Mouse (Mus musculus): ENCODE measurements around the gene Rab8a. TPM values are rescaled to one million over a fixed set of nuclear protein-coding genes. Genes with fewer than 3 reads are reported as not detected.

The Rab8a gene
- polyA plus RNA-seq, 1 experiment from 2014 or later = 90.5 TPM

GRCm38 (mm10) chr8:72177346-72177925 is 16.4 kb downstream of the Rab8a start:
- Histone ChIP-seq H3K4me3 (ENCODE audit: low read depth, low read length) (no peak overlapping the region), H3K36me3 (ENCODE audit: control insufficient read depth, insufficient read depth, low read length) (no peaks in the 10 kb centered on the region; the same call in 1 of the 2 replicates), H3K4me2 (ENCODE audit: low read depth, low read length, severe bottlenecking) (no peak overlapping the region), H3K4me1 (replicated peaks; ENCODE audit: control insufficient read depth, insufficient read depth, low read length) (no peaks in the 10 kb centered on the region), H3K9me3 (ENCODE audit: control insufficient read depth, low read length) (no peaks in the 10 kb centered on the region), H3K9ac (ENCODE audit: low read length) (no peak overlapping the region), H3K27me3 (ENCODE audit: control insufficient read depth, insufficient read depth, low read length) (no peaks in the 10 kb centered on the region), H3K27ac (ENCODE audit: low read depth, low read length) (no peak overlapping the region)
- DNase-seq (ENCODE audit: low spot score) (peak; percentile 71), ATAC-seq (replicated peaks; ENCODE audit: low FRiP score) (peak; percentile 62)
- WGBS = 68% methylated on average over 5 of the region's 5 CpGs

GRCm38 (mm10) chr8:72183554-72184202 is 22.7 kb downstream of the Rab8a start:
- no peak overlapping the region for H3K9ac ChIP-seq (ENCODE audit: low read length)
- no peaks in the 10 kb centered on the region; the same call in 1 of the 2 replicates for H3K36me3 ChIP-seq (ENCODE audit: control insufficient read depth, insufficient read depth, low read length)
- no peaks in the 10 kb centered on the region for H3K27me3 ChIP-seq (ENCODE audit: control insufficient read depth, insufficient read depth, low read length)
- 90% methylated on average over 2 of the region's 2 CpGs for WGBS
- no peak for DNase-seq (ENCODE audit: low spot score)
- H3K4me1 ChIP-seq (replicated peaks; ENCODE audit: control insufficient read depth, insufficient read depth, low read length) = no peaks in the 10 kb centered on the region
- no peak overlapping the region for H3K4me2 ChIP-seq (ENCODE audit: low read depth, low read length, severe bottlenecking)
- H3K4me3 ChIP-seq (ENCODE audit: low read depth, low read length) = no peak overlapping the region
- H3K27ac ChIP-seq (ENCODE audit: low read depth, low read length) = no peak overlapping the region
- H3K9me3 ChIP-seq (ENCODE audit: control insufficient read depth, low read length) = no peaks in the 10 kb centered on the region
- ATAC-seq (replicated peaks; ENCODE audit: low FRiP score) = no peak

- Histone ChIP-seq H3K36me3 (ENCODE audit: control insufficient read depth, insufficient read depth, low read length) (no peaks in the 10 kb centered on the region), H3K4me2 (ENCODE audit: low read depth, low read length, severe bottlenecking) (no peak overlapping the region), H3K4me1 (replicated peaks; ENCODE audit: control insufficient read depth, insufficient read depth, low read length) (no peaks in the 10 kb centered on the region), H3K27ac (ENCODE audit: low read depth, low read length) (no peak overlapping the region), H3K9me3 (ENCODE audit: control insufficient read depth, low read length) (no peaks in the 10 kb centered on the region), H3K27me3 (ENCODE audit: control insufficient read depth, insufficient read depth, low read length) (no peaks in the 10 kb centered on the region), H3K9ac (ENCODE audit: low read length) (no peak overlapping the region), H3K4me3 (ENCODE audit: low read depth, low read length) (no peak overlapping the region)
- ATAC-seq (replicated peaks; ENCODE audit: low FRiP score) (no peak), DNase-seq (ENCODE audit: low spot score) (no peak)
- WGBS = 77% methylated on average over 2 of the region's 2 CpGs
Measured at GRCm38 (mm10) chr8:72187793-72188331, 26.9 kb downstream of the Rab8a start.

GRCm38 (mm10) chr8:72189417-72190214 is 28.6 kb downstream of the Rab8a start, which contains the start of gene Hsh2d:
TSS of gene Hsh2d (plus strand) at chr8:72189638.
- Histone ChIP-seq H3K27ac (ENCODE audit: low read depth, low read length) (no peak within 1 kb of the TSS), H3K36me3 (ENCODE audit: control insufficient read depth, insufficient read depth, low read length) (no peaks in the 10 kb centered on the region), H3K27me3 (ENCODE audit: control insufficient read depth, insufficient read depth, low read length) (no peaks in the 10 kb centered on the region), H3K4me2 (ENCODE audit: low read depth, low read length, severe bottlenecking) (no peak within 1 kb of the TSS), H3K4me1 (replicated peaks; ENCODE audit: control insufficient read depth, insufficient read depth, low read length) (no peaks in the 10 kb centered on the region), H3K4me3 (ENCODE audit: low read depth, low read length) (no peak within 1 kb of the TSS), H3K9ac (ENCODE audit: low read length) (no peak within 1 kb of the TSS), H3K9me3 (ENCODE audit: control insufficient read depth, low read length) (no peaks in the 10 kb centered on the region)
- ATAC-seq (replicated peaks; ENCODE audit: low FRiP score) (no peak), DNase-seq (ENCODE audit: low spot score) (no peak)
- WGBS = 74% methylated on average over 12 of the region's 12 CpGs

- no peak for ATAC-seq (replicated peaks; ENCODE audit: low FRiP score)
- no peaks in the 10 kb centered on the region for H3K9me3 ChIP-seq (ENCODE audit: control insufficient read depth, low read length)
- H3K4me1 ChIP-seq (replicated peaks; ENCODE audit: control insufficient read depth, insufficient read depth, low read length) = no peaks in the 10 kb centered on the region
- no peaks in the 10 kb centered on the region for H3K27me3 ChIP-seq (ENCODE audit: control insufficient read depth, insufficient read depth, low read length)
- no peaks in the 10 kb centered on the region for H3K36me3 ChIP-seq (ENCODE audit: control insufficient read depth, insufficient read depth, low read length)
- no peak overlapping the region for H3K27ac ChIP-seq (ENCODE audit: low read depth, low read length)
- DNase-seq (ENCODE audit: low spot score) = no peak
- no peak overlapping the region for H3K4me2 ChIP-seq (ENCODE audit: low read depth, low read length, severe bottlenecking)
- WGBS = 88% methylated on average over 2 of the region's 2 CpGs
- no peak overlapping the region for H3K9ac ChIP-seq (ENCODE audit: low read length)
- H3K4me3 ChIP-seq (ENCODE audit: low read depth, low read length) = no peak overlapping the region
Measured at GRCm38 (mm10) chr8:72190215-72190539, 29.2 kb downstream of the Rab8a start.

GRCm38 (mm10) chr8:72192065-72192464 is 31.1 kb downstream of the Rab8a start:
- Histone ChIP-seq H3K9ac (ENCODE audit: low read length) (no peak overlapping the region), H3K27me3 (ENCODE audit: control insufficient read depth, insufficient read depth, low read length) (no peaks in the 10 kb centered on the region), H3K4me3 (ENCODE audit: low read depth, low read length) (no peak overlapping the region), H3K4me2 (ENCODE audit: low read depth, low read length, severe bottlenecking) (no peak overlapping the region), H3K4me1 (replicated peaks; ENCODE audit: control insufficient read depth, insufficient read depth, low read length) (no peaks in the 10 kb centered on the region), H3K27ac (ENCODE audit: low read depth, low read length) (no peak overlapping the region), H3K9me3 (ENCODE audit: control insufficient read depth, low read length) (no peaks in the 10 kb centered on the region), H3K36me3 (ENCODE audit: control insufficient read depth, insufficient read depth, low read length) (no peaks in the 10 kb centered on the region)
- ATAC-seq (replicated peaks; ENCODE audit: low FRiP score) (no peak), DNase-seq (ENCODE audit: low spot score) (no peak)

GRCm38 (mm10) chr8:72197997-72198396 is 37.0 kb downstream of the Rab8a start:
- H3K9ac ChIP-seq (ENCODE audit: low read length) = no peak overlapping the region
- peaks cover 4% of the 10 kb centered on the region for H3K9me3 ChIP-seq (ENCODE audit: control insufficient read depth, low read length)
- H3K27ac ChIP-seq (ENCODE audit: low read depth, low read length) = no peak overlapping the region
- DNase-seq (ENCODE audit: low spot score) (no peak), ATAC-seq (replicated peaks; ENCODE audit: low FRiP score) (no peak)
- H3K4me1 ChIP-seq (replicated peaks; ENCODE audit: control insufficient read depth, insufficient read depth, low read length) = no peaks in the 10 kb centered on the region
- H3K36me3 ChIP-seq (ENCODE audit: control insufficient read depth, insufficient read depth, low read length) = no peaks in the 10 kb centered on the region
- no peaks in the 10 kb centered on the region for H3K27me3 ChIP-seq (ENCODE audit: control insufficient read depth, insufficient read depth, low read length)
- WGBS = 65% methylated on average over 8 of the region's 8 CpGs
- no peak overlapping the region for H3K4me3 ChIP-seq (ENCODE audit: low read depth, low read length)
- H3K4me2 ChIP-seq (ENCODE audit: low read depth, low read length, severe bottlenecking) = no peak overlapping the region

GRCm38 (mm10) chr8:72208582-72208981 is 47.6 kb downstream of the Rab8a start:
- 73% methylated on average over 1 of the region's 1 CpGs for WGBS
- H3K9me3 ChIP-seq (ENCODE audit: control insufficient read depth, low read length) = peaks cover under 1% of the 10 kb centered on the region; the same call in 1 of the 2 replicates
- no peak overlapping the region for H3K9ac ChIP-seq (ENCODE audit: low read length)
- H3K27ac ChIP-seq (ENCODE audit: low read depth, low read length) = no peak overlapping the region
- ATAC-seq (replicated peaks; ENCODE audit: low FRiP score) (no peak), DNase-seq (ENCODE audit: low spot score) (no peak)
- H3K36me3 ChIP-seq (ENCODE audit: control insufficient read depth, insufficient read depth, low read length) = no peaks in the 10 kb centered on the region
- no peaks in the 10 kb centered on the region for H3K27me3 ChIP-seq (ENCODE audit: control insufficient read depth, insufficient read depth, low read length)
- H3K4me1 ChIP-seq (replicated peaks; ENCODE audit: control insufficient read depth, insufficient read depth, low read length) = no peaks in the 10 kb centered on the region
- no peak overlapping the region for H3K4me3 ChIP-seq (ENCODE audit: low read depth, low read length)
- no peak overlapping the region for H3K4me2 ChIP-seq (ENCODE audit: low read depth, low read length, severe bottlenecking)
